Mouse (Mus musculus): ENCODE data around the gene Rnasel.
A peak's percentile ranks its signal among the peaks of the same experiment; 100 is the strongest.

The Rnasel gene

DNA sequence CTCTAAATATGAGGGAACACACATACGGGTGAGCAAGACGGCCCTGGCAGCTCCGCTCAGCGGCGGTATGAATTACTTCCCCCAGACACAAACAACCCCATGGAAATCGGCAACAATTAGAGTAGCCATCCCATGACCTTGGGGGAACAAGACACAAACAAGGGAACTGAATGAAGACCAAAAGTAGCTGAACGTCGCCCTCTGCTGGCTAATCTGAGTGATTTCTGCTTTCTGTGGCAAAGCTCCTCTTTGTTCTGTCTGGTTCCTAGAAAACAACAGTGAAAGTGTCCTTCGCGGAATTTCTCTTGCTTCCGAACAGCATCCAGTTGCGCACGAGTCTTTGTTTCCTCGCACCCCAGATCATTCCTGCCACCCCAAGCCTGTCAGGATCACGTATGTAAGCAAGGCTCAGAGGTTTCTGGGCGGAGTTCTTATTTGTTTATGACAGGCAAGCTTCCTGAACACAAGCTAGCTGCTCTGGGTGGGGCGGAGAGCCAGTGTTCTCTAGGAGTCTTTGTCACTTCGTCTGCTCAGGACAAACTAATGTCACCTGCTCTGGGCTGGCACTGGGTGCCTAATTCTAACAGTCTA, at the start of gene Rnasel:
Rnasel (plus strand) TSS at position 216 of the 591 bp plus-strand sequence.
- DNase-seq (ENCODE audit: low spot score in 2 of 2): peak; percentile 71 to 74

- no peak for DNase-seq (ENCODE audit: low spot score in 2 of 2)
These were observed 48.7 kb upstream of the Rnasel start for GRCm38 (mm10) chr1:153700448-153701063.

GRCm38 (mm10) chr1:153701461-153701860, 47.8 kb upstream of the Rnasel start:
- no peak for DNase-seq (ENCODE audit: low spot score in 2 of 2)

DNA sequence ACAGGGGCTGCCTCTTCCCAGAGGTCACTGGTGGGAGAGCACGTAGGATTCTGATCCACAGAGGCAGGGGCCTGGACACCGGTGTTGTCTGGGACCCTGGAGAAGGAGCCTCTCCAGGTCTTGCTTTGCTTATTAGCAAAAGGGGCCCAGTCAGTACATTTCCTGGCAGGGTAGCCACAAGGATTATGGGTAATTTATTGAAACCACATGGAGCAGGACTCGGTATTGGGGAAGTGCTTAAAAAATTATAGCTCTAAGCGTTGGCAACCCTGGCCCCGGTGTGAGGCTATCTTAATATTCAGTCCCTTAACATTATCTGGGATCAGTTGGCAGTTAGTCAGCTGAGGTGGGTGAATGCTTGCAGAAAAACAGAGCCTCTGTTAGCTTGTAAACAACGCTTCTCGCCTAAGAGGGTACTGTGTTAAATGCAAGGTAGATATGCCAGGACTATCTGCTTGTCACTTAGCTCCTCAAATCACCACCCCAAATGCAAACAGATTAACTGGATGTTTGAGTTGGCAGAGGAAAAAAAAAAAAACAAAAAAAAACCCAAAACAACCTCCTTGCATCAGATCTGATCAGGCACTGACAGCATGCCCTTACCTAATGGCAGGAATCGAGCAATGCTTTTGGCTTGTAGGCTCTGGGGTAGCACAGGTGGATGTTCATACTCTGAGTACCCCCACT, 46.9 kb upstream of the Rnasel start:
- no peak for DNase-seq (ENCODE audit: low spot score in 2 of 2)

DNA sequence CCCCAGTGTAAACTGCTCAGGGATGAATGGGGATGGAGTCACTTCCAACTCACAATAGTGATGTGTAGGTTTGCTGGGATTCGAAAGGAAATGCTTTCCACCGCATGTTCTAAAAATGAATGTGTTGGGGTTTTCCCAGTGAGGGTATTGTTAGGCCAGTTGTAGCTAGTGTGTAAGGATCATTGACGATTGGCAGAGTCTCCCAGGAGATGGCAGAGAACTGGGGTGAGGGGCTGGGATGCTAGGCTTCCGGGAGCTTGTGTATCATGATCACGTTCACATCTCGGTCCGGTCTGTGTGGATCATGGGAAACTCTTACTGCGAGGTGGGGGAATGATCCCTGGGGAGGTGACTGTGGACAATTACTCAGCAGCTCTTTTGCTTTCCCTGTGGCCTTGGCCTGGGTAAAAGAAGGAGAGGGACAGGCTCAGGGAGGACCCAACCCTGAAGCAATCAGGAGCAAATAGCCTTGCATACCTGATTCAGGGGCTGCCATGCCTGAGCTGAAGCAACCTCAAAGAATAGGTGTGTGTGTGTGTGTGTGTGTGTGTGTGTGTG, 46.3 kb upstream of the Rnasel start:
- DNase-seq (ENCODE audit: low spot score in 2 of 2): no peak

- no peak for DNase-seq (ENCODE audit: low spot score in 2 of 2)
These were observed 45.7 kb upstream of the Rnasel start for GRCm38 (mm10) chr1:153703445-153703991.

- DNase-seq (ENCODE audit: low spot score in 2 of 2): no peak
These were observed 45.1 kb upstream of the Rnasel start for GRCm38 (mm10) chr1:153704174-153704573.

GRCm38 (mm10) chr1:153704996-153705395, 44.2 kb upstream of the Rnasel start:
- no peak for DNase-seq (ENCODE audit: low spot score in 2 of 2)

DNA sequence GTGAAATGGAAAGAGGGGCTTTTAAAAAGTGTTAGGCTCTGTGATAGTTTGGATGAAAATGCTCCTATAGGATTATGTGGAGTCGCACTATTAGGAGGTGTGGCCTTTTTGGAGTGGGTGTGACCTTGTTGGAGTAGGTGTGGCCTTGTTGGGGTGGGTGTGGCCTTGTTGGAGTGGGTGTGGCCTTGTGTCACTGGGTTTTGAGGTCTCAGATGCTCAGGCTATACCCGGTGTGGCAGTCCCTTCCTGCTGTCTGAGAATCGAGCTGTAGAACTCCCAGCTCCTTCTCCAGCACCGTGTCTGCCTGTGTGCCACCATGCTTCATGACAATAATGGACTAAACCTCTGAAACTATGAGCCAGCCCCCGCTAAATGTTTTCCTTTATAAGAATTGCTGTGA, 40.6 kb upstream of the Rnasel start:
- DNase-seq (ENCODE audit: low spot score in 2 of 2): no peak

DNA sequence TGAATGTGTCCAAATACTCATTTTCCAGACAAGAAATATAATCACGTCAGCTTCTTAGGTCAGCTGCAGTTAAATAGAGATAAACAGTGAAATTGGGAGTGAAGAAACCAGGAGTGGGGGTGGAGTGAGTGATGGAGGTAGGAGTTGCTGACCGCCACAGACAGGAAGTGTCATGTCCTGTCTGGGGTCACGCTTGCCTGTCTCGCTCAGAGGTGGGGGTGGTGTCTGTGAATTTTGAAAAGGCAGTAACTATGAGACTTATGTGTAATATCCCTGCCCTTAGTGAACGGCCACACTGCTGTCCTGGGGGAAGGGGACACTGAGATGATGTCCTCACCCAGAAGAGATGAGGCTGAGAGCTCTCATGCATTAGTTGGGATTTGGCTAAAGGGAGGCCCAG, 39.8 kb upstream of the Rnasel start:
- DNase-seq (ENCODE audit: low spot score in 2 of 2): no peak

DNA sequence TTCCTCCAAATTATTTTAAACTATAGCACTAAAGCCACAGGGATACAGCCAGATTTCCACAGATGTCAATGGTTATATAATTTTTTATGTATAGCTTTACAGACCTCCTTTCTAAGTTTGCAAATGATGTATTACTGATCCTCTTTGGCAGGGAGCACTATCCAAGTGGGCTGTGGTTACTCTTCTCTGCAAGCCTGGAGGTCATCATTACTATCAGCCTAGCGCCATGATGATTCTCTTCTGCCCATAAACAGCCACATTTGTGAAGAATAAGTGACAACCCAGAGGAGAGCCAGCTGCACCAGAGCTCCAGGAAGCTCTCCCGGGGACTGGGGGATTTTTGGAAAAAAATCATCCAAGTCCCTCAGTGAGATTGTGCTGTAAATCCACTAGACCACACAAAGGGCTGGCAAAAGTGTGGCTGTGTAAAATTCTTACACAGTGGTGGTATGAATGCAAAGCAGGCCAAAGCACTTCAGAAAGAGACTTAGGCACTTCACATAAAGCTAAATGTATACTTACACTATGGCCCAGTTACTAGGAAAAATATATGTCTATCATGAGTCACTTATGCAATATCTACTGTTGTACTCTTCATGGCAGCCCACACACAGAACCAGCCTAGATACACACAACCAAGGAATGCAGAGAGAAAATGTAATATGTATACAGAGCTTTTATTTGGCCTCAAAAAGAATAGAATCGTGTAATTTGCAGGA, 37.5 kb upstream of the Rnasel start:
- no peak for DNase-seq (ENCODE audit: low spot score in 2 of 2)

- no peak for DNase-seq (ENCODE audit: low spot score in 2 of 2)
These were observed 36.6 kb upstream of the Rnasel start for GRCm38 (mm10) chr1:153712633-153713032.

DNA sequence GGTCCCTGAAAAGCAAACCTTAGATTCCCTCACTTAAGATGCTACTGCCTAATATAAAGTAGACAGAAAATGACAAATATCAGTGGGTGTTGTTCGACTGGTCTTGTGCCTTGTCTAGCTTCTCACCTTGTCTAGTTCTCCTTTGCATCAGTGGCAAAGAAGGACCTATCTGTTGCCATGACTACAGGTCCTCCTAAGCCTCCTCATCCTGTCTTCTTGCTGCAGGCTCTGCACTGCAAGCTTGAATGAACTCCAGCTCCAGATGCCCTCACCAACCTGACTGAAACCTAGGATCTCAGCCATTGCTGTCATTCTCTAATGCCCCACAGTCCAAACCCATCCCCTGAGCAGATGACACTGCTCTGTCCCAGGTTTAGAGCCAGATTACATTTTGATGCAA, 31.2 kb upstream of the Rnasel start:
- DNase-seq (ENCODE audit: low spot score in 2 of 2): no peak

DNA sequence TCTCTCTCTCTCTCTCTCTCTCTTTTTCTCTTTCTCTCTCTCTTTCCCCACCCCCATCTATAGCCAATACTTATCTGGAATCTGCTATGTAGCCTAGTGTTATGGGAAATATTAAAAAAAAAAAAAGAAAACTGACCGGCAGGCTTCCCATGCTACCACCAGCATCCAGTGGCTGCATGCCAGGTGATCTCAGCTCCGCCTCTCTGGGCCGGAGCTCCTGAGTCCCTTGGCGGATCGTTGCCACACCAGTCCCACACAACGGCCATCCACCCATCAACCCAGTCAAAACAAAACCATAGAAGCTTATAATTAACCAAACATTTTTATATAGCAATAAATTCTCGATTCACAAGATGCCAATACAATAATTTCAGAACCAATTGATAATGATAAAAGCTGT, 28.3 kb upstream of the Rnasel start:
- DNase-seq (ENCODE audit: low spot score in 2 of 2): no peak

- no peak for DNase-seq (ENCODE audit: low spot score in 2 of 2)
These were observed 27.5 kb upstream of the Rnasel start for GRCm38 (mm10) chr1:153721565-153722310.

DNA sequence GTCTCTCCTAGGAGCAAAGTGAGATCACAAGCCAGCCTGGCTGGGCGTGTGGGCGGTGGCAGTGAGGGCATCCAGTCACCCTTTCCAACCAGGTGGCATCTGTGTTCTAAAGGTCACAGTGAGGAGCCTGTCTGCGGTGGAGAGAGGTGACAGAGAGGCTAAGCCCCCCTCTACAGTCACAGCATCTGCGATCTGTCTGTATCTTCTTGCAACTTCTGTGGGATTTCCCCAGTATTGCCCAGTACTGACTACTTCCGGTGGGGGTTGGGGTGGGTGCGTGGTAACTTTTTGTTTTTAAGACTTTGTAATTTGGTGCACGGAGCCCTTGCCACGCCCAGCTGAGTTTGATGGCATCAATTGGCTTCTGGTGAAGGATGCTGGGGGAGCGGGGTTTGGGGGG, 25.8 kb upstream of the Rnasel start:
- no peak for DNase-seq (ENCODE audit: low spot score in 2 of 2)

DNA sequence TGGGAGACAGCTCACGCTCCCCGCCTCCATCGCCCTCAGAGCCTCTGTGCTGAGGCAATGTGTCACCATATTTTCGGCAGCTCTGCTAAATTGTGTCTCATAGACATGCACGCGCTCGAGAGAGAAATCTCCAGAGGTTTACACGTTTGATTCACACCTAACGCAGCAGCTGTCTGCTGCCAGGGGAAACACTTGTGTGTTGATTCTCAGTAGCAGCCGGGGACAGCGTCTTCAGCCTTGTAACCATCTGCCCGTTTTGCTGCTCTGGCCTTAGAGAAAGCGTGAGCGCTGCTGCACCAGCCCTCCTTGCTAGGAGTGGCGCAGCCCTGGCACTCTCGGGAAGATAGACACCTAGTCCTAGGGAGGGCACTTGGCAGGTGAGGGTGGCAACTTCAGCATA, 22.6 kb upstream of the Rnasel start:
- DNase-seq (ENCODE audit: low spot score in 2 of 2): peak in 1 of 2 experiments; percentile 46

- no peak for DNase-seq (ENCODE audit: low spot score in 2 of 2)
These were observed 19.4 kb upstream of the Rnasel start for GRCm38 (mm10) chr1:153729806-153730205.

DNA sequence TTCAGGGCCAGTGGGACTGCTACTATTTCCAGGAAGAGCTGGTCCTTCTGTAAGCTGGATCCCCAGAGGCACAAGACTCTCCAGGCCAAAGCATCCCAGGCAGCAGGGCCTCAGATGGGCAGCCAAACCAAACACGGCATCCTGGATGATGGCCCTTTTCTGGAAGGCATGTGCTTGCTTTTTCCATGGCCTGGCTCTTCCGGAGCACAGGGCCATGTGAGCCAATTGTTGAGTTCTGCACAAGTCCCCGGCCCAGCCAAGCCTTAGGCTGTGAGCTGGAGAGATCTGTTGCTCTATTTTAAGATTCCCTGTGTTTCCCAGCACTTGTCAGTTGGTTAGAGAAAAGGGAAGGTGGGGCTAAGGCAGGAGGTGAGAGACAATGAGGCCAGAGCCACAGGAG, 18.6 kb upstream of the Rnasel start:
- no peak for DNase-seq (ENCODE audit: low spot score in 2 of 2)

- no peak for DNase-seq (ENCODE audit: low spot score in 2 of 2)
These were observed 16.0 kb upstream of the Rnasel start for GRCm38 (mm10) chr1:153733181-153733580.

DNA sequence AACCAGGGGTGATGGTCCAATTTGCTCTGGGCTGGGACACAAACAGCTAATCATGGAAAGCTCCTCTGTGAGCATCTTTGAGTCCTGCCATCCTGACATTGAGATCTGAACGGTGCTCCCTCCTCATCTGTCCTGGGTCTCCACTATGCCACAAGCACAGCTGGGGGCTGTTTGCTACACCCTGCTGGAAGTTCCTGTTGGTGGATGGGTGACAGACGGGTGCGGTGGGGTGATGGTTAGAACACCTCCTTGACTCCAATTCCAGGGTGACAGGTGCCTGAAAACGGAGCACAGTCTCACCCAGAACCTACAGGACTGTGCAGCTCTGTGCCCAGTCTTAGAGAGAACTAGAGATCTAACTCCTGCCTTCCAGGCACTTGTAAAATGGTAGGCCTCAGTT, 14.4 kb upstream of the Rnasel start:
- no peak for DNase-seq (ENCODE audit: low spot score in 2 of 2)

Data from right cerebral cortex, adult 2 months (tissue).